Mouse (Mus musculus) thymus, postnatal 10 days (tissue): ENCODE data around the gene Spam1.

Experiments used
- DNase-seq, 2 experiments: peaks; one replicate each; pipeline ENCODE4 v3.0.0; 2021; ENCODE audit warnings: low spot score in 2 of 2

The Spam1 gene

GRCm38 (mm10) chr6:24790888-24791287 is at the start of gene Spam1:
Gene Spam1, plus strand, starts transcription at chr6:24791188.
- DNase-seq = no peak

GRCm38 (mm10) chr6:24748029-24748428 is 43.0 kb upstream of the Spam1 start, which contains the start of gene Hyal4:
Gene Hyal4, plus strand, starts transcription at chr6:24748329.
- DNase-seq = no peak

GRCm38 (mm10) chr6:24759281-24759680 is 31.7 kb upstream of the Spam1 start:
- DNase-seq = no peak

- DNase-seq = no peak
These were observed 24.7 kb upstream of the Spam1 start for GRCm38 (mm10) chr6:24766261-24766660.

GRCm38 (mm10) chr6:24779182-24779581 is 11.8 kb upstream of the Spam1 start:
- DNase-seq = no peak

GRCm38 (mm10) chr6:24822070-24822469 is 31.1 kb downstream of the Spam1 start:
- no peak for DNase-seq
